Mouse (Mus musculus) small intestine, adult 2 months (tissue): ENCODE results near the gene E2f6.

Experiments used
- CTCF ChIP-seq: fragments of 200-500 bp; IDR thresholded peaks from 2 replicates; pipeline ENCODE4 v1.5.1; 2012; ENCODE audit warnings: low read depth, mild to moderate bottlenecking, control low read depth, inconsistent platforms, low read length, moderate library complexity, mixed read lengths; ENCODE audit not compliant: insufficient replicate concordance, insufficient read length; ENCODE audit errors: extremely low read depth
- POLR2A ChIP-seq: fragments of 200-500 bp; IDR thresholded peaks from 2 replicates; pipeline ENCODE4 v1.6.1; 2012; ENCODE audit warnings: low read depth, mild to moderate bottlenecking, control low read depth, inconsistent platforms, low read length, moderate library complexity

DNA sequence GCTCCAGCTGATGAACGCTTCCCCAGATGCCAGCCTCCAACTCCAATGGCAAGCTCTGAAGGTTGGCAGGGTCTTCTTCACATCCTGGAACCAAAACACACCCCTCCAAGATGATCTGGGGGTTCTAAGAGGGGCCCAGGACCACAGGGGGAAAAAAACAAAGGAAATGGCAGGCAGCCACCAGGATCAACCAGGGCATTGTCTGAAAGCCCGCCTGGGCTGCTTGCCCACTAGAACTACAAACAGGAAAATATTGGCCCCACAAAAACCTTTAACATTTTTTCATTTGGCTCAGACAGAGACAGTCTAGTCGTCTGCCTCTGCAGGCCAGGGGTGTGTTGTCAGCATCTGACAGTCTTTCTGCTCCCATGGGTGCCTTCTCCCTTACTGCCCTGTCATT, 35.4 kb upstream of the E2f6 start:
- TF ChIP-seq POLR2A: no peak
- TF ChIP-seq CTCF: no peak
